Mouse (Mus musculus) Patski (cell line): ENCODE results near the gene Arap1. TPM values are rescaled to one million over a fixed set of nuclear protein-coding genes. Genes with fewer than 3 reads are reported as not detected.

Experiments used
- ATAC-seq: fragments of 100-300 bp; one replicate; pipeline ENCODE4 v1.8.0; 2021
- CTCF ChIA-PET: fragments of 350-600 bp; sonication (Branson Sonifier 250); formaldehyde crosslinking; loops from one replicate; lab custom pipeline; 2022; ENCODE audit warnings: inconsistent platforms; lab: Charles Lee
- POLR2A ChIA-PET: fragments of 350-600 bp; sonication (Branson Sonifier 250); formaldehyde crosslinking; loops from one replicate; lab custom pipeline; 2022; ENCODE audit warnings: antibody characterized with exemption, inconsistent platforms; lab: Charles Lee
- DNase-seq: peaks from one replicate; pipeline ENCODE4 v3.0.0-alpha.2; 2011; ENCODE audit warnings: low read depth, low spot score
- H3K27me3 ChIP-seq: fragments of 371-371 bp; one replicate; pipeline ENCODE4 v1.5.1; 2021
- CTCF ChIP-seq: fragments of 100-300 bp; IDR thresholded peaks from one replicate; pipeline ENCODE4 v1.5.1; 2021
- in situ Hi-C: fragments of 300-500 bp; cut with MboI; formaldehyde crosslinking; loops from 3 replicates; pipeline ENCODE4 v1.11.1; 2018; ENCODE audit warnings: low pct_unique_long_range_greater_than_20kb, mixed read lengths
- polyA plus RNA-seq: library from polyadenylated mRNA; unstranded; gene quantifications from one replicate; pipeline ENCODE4 v1.2.3, GENCODE M21; 2021

Gene Arap1
- polyA plus RNA-seq, 1 experiment from 2014 or later = 31.1 TPM

DNA sequence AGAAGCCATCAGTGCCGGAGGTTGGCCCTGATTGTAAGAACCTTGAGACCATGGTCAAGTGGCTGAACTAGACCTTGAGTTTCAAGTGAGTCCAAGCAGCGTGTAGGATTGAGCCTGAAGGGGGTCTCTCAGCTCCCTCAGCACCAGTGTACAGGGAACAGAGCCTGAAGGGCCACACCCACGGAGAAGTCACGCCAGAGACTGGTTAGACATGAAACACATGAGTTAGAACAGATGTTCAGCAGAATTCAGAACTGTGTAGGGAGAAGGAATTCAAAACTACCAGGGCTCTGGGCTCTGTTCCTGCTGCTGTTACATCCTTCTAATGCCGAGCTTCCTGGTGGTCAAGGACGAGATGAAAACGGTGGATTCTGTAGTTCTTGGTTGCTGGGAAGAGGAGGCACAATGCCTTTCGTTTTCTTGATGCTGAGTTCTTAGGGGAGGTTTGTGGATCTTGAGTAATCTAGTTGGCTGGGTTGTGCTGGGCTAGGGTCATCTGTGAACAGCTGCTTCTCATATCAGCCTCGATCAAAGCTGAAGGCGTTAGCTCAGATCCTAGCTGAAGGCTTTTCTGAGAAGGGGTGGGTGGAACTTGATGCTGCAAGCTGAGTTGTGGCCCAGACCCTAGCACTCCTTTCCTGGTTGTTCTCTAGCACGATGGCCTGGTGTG is 62.5 kb downstream of the Arap1 start, which contains the start of gene Gm45837:
Gene Gm45837, plus strand, starts transcription at position 620 of the 670 bp plus-strand sequence.
- ChIA-PET CTCF (no interaction called here), POLR2A (interaction anchor here (0.5 kb wide), 1 partner anchor 9 kb away, joined by 3 read pairs; no protein-coding TSS in a partner anchor)
- ATAC-seq (no peak), DNase-seq (no peak)
- no peaks in the 10 kb centered on the region for H3K27me3 ChIP-seq
- in situ Hi-C loops = loop anchor here (10.0 kb wide), 1 partner anchor 94 kb away; no protein-coding TSS in a partner anchor
- TF ChIP-seq CTCF = no peak

DNA sequence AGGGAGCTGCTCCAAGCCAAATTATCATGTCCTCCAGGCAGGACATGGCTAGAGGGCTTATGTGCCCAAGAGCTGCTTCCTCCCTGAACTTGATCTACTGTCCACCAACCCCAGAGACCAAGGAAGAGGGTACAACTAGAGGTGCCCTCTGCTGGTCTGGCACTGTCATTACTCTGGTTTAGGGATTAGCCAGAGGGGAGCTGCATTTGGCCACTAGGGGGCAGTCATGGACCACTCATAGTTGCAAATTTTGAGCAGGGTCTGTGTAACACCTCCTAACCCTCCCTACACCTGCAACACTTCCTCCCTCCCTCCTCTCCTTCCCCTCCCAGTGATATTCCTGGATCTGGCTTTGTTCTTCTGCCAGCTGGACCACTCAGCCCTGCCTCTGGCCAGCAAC is 64.9 kb downstream of the Arap1 start:
- TF ChIP-seq CTCF = no peak
- DNase-seq = peak; percentile 42
- in situ Hi-C loops = loop anchor here (10.0 kb wide), 1 partner anchor 92 kb away; no protein-coding TSS in a partner anchor
- ChIA-PET POLR2A (interaction anchor here (1.1 kb wide), 2 partner anchors 15 to 90 kb away, joined by 3 to 5 read pairs; no protein-coding TSS in a partner anchor), CTCF (interaction anchor here (0.6 to 2.8 kb wide), 32 partner anchors 9 to 491 kb away, joined by 3 to 25 read pairs (median 4); partner anchors contain the start of gene Pde2a)
- no peaks in the 10 kb centered on the region for H3K27me3 ChIP-seq
- ATAC-seq = peak; percentile 28

GRCm38 (mm10) chr7:101414209-101414608 is 66.3 kb downstream of the Arap1 start:
- in situ Hi-C loops = loop anchor here (10.0 kb wide), 1 partner anchor 91 kb away; no protein-coding TSS in a partner anchor
- no peak for TF ChIP-seq CTCF
- ChIA-PET CTCF (interaction anchor here (1.0 to 2.8 kb wide), 4 partner anchors 13 to 353 kb away, joined by 3 to 12 read pairs (median 5); no protein-coding TSS in a partner anchor), POLR2A (no interaction called here)
- peaks cover 6% of the 10 kb centered on the region for H3K27me3 ChIP-seq
- ATAC-seq (no peak), DNase-seq (no peak)

GRCm38 (mm10) chr7:101414661-101415511 is 67.0 kb downstream of the Arap1 start:
- H3K27me3 ChIP-seq = peaks cover 6% of the 10 kb centered on the region
- CTCF ChIA-PET = interaction anchor here (0.8 to 2.1 kb wide), 4 partner anchors 12 to 124 kb away, joined by 3 to 7 read pairs (median 3); no protein-coding TSS in a partner anchor
- no peak for TF ChIP-seq CTCF
- DNase-seq (no peak), ATAC-seq (no peak)
- in situ Hi-C loops = loop anchor here (10.0 kb wide), 1 partner anchor 90 kb away; no protein-coding TSS in a partner anchor
- POLR2A ChIA-PET = no interaction called here

DNA sequence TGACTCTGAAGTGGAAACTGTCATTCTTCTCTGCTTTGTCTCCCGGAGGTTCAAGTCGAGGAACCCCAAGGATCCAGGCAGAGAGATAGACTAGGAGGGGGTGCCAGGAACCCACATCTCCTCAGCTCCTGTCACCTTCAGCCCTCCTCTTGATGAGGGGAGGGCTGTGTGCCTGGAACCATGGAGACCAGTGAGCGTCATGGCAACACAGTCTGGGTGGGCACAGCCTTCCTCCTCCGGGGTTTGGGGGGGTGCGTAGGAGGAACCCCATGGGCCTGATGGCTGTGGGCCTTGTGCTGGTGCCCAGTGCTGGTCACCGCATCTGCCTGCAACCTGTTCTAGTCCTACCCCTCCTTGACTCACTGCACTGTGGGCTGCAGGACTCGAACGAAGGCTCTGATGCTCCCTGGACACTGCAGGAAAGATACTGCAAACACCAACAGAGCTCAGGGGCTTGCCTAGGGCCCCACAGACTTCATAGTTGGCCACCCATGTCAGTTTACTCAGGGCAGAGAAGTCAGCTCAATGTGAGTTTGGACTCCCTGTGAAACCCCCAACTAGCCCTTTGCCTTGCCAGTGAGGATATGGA is 67.7 kb downstream of the Arap1 start:
- in situ Hi-C loops = loop anchor here (10.0 kb wide), 1 partner anchor 89 kb away; no protein-coding TSS in a partner anchor
- H3K27me3 ChIP-seq = peaks cover 6% of the 10 kb centered on the region

DNA sequence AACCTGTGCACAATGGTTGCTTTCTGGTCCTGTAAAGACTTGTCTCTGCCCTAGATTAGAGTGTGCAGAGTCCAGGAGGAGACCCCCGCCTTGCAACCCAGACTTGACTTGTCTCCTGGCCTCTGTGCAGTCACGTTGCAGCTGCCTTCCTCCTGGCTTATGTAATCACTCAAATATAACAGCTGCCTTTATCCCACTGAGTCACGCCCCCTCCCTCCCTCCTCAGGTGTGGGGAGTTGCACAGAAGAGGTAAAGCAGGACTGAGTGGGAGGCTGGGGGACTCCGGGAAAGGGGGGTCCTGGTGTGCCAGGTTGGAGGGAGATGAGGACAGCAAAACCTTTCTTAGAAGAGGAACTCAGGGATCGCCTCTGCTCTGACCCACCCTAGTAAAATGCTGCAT is 68.5 kb downstream of the Arap1 start:
- POLR2A ChIA-PET = no interaction called here
- H3K27me3 ChIP-seq = peaks cover 6% of the 10 kb centered on the region
- no peak for TF ChIP-seq CTCF
- ATAC-seq (no peak), DNase-seq (no peak)
- in situ Hi-C loops = loop anchor here (10.0 kb wide), 1 partner anchor 88 kb away; no protein-coding TSS in a partner anchor
- CTCF ChIA-PET = no interaction called here

More for the DNA sequence above, 67.7 kb downstream of the Arap1 start:
- ChIA-PET CTCF (interaction anchor here (0.8 to 2.1 kb wide), 3 partner anchors 12 to 87 kb away, joined by 3 to 7 read pairs (median 3); no protein-coding TSS in a partner anchor), POLR2A (no interaction called here)
- TF ChIP-seq CTCF = no peak
- DNase-seq (no peak), ATAC-seq (no peak)

GRCm38 (mm10) chr7:101419013-101419770 is 71.3 kb downstream of the Arap1 start:
- POLR2A ChIA-PET = interaction anchor here (0.7 kb wide), 1 partner anchor 9 kb away, joined by 3 read pairs; no protein-coding TSS in a partner anchor
- in situ Hi-C loops = loop anchor here (10.0 kb wide), 1 partner anchor 86 kb away; no protein-coding TSS in a partner anchor
- TF ChIP-seq CTCF = no peak
- CTCF ChIA-PET = no interaction called here
- no peak for ATAC-seq
- DNase-seq = no peak
- peaks cover 6% of the 10 kb centered on the region for H3K27me3 ChIP-seq

DNA sequence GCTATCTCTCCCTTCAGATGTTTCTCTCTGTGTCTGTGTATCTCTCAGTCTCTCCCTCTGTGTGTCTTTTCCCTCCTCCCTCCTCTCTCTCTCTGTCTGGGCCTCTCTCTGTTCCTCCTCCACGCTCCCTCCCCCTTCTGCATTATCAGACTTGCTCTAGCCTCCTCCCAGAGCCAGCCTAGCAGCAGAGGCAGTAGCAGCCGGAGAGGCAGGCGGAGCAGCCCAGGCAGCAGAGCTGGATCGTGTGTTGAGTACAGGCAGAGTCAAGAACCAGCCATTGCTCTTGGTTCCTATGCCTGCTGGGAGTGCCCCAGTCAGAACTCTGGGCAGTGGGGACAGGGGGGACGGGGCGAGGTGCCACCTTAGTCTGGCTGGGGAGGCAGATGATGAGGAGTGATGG is 73.7 kb downstream of the Arap1 start, which contains the start of gene Pde2a:
Gene Pde2a, plus strand, starts transcription at position 163 of the 400 bp plus-strand sequence.
- in situ Hi-C loops = no loop called here
- H3K27me3 ChIP-seq = peaks cover 9% of the 10 kb centered on the region
- ATAC-seq (no peak), DNase-seq (no peak)
- no peak for TF ChIP-seq CTCF
- CTCF ChIA-PET = interaction anchor here (1.0 kb wide), 1 partner anchor 9 kb away, joined by 3 read pairs; no protein-coding TSS in a partner anchor
- POLR2A ChIA-PET = interaction anchor here (0.8 kb wide), 1 partner anchor 19 kb away, joined by 3 read pairs; no protein-coding TSS in a partner anchor

GRCm38 (mm10) chr7:101422069-101422468 is 74.2 kb downstream of the Arap1 start:
- H3K27me3 ChIP-seq = peaks cover 9% of the 10 kb centered on the region
- TF ChIP-seq CTCF = no peak
- ATAC-seq = no peak
- in situ Hi-C loops = no loop called here
- DNase-seq = no peak
- ChIA-PET POLR2A (interaction anchor here (0.8 kb wide), 1 partner anchor 20 kb away, joined by 3 read pairs; no protein-coding TSS in a partner anchor), CTCF (interaction anchor here (1.0 kb wide), 1 partner anchor 10 kb away, joined by 3 read pairs; no protein-coding TSS in a partner anchor)
